Mouse (Mus musculus) heart, adult 11 months (tissue): ENCODE results near the gene Tedc1.

ENCODE experiments used
- DNase-seq: peaks from one replicate; pipeline ENCODE4 v3.0.0; 2022

The Tedc1 gene

GRCm38 (mm10) chr12:113205251-113205942 is 49.2 kb downstream of the Tedc1 start:
- DNase-seq, result peak; percentile 74

GRCm38 (mm10) chr12:113207737-113208136 is 51.5 kb downstream of the Tedc1 start:
- DNase-seq, result no peak

- DNase-seq, result peak; percentile 89
These were observed 54.6 kb downstream of the Tedc1 start for GRCm38 (mm10) chr12:113210586-113211378.

GRCm38 (mm10) chr12:113211772-113212171 is 55.6 kb downstream of the Tedc1 start:
- peak; percentile 42 for DNase-seq

- DNase-seq, result peak; percentile 72
These were observed 56.2 kb downstream of the Tedc1 start for GRCm38 (mm10) chr12:113212326-113212924.

- DNase-seq, result peak; percentile 66
These were observed 57.0 kb downstream of the Tedc1 start for GRCm38 (mm10) chr12:113213226-113213625.

GRCm38 (mm10) chr12:113214072-113214808 is 58.0 kb downstream of the Tedc1 start:
- DNase-seq, result peak; percentile 78

GRCm38 (mm10) chr12:113214972-113215666 is 58.9 kb downstream of the Tedc1 start:
- DNase-seq, result peak; percentile 53
